Mouse (Mus musculus) retina, embryonic 14.5 days (tissue): ENCODE measurements at regions not wholly inside any gene's neighbourhood (a gene's known extent, or its start where the extent isn't known, plus 50 kb on each side); places are given as distances from the start of the nearest gene placed in this dataset.

Experiments
- DNase-seq: peaks from one replicate; pipeline ENCODE4 v3.0.0-alpha.2; 2015; ENCODE audit warnings: low spot score

GRCm38 (mm10) chr4:97283099-97283498 is 100.1 kb upstream of the Gm10192 start:
- DNase-seq, result no peak

- no peak for DNase-seq
Measured at GRCm38 (mm10) chr4:97282643-97283042, 99.7 kb upstream of the Gm10192 start.

GRCm38 (mm10) chr4:97281126-97281779 is 98.3 kb upstream of the Gm10192 start:
- no peak for DNase-seq

- peak; percentile 43 for DNase-seq
Measured at GRCm38 (mm10) chr4:97280712-97281111, 97.7 kb upstream of the Gm10192 start.

GRCm38 (mm10) chr4:97236945-97237344 is 54.0 kb upstream of the Gm10192 start:
- DNase-seq, result no peak

GRCm38 (mm10) chr4:97236384-97236783 is 53.4 kb upstream of the Gm10192 start:
- DNase-seq, result no peak

- no peak for DNase-seq
Measured at GRCm38 (mm10) chr4:97235945-97236383, 53.0 kb upstream of the Gm10192 start.
